Mouse (Mus musculus): Measurements from ENCODE around the gene Krtap26-1.

Gene Krtap26-1

DNA sequence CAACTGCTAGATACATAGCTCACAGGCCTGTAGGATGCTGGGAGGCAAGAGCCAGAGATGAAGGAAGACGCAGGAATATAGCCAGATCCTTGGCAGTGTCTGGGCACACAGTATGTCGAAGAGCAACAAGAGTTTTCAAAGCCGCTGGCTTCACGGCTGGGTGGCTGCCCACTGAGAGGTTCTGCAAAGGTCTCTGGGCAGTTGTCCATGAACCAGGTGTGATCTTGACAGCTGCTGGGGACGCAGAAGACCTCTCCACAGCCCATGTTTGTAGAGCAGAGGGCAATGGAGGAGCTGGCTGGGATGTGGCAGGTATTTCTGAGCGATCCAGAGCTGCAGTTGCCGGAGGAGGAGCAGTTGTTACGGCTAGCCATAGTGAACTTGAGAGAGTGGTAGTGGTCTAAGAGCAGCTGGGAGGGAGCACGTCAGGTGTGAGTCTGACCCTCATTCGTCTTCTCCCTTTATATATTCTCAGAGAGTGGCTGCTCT is at the start of gene Krtap26-1:
Krtap26-1 (minus strand) TSS at position 439 of the 489 bp plus-strand sequence.
- DNase-seq = no peak

GRCm38 (mm10) chr16:88696256-88696655 is 48.7 kb upstream of the Krtap26-1 start:
- no peak for DNase-seq

DNA sequence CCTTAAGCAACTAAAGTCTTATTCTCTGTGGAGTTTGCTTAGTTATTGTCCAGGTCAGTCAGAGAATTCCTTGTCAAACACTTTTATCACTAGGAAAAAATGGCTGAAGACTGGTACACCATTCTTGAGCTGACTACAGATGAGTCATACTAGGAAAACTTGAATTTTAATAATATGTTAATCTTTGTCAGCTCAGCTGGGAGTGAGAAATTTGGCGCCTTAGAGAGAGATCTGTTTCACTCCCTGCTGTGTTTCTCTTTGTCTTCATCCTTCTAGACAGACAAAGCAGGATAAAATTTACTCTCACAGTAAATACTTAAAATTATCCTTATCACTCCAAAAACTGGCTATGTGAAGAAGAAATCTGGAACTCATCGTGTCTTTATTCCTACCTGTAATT is 33.7 kb upstream of the Krtap26-1 start:
- no peak for DNase-seq

GRCm38 (mm10) chr16:88679099-88679498 is 31.5 kb upstream of the Krtap26-1 start:
- no peak for DNase-seq

DNA sequence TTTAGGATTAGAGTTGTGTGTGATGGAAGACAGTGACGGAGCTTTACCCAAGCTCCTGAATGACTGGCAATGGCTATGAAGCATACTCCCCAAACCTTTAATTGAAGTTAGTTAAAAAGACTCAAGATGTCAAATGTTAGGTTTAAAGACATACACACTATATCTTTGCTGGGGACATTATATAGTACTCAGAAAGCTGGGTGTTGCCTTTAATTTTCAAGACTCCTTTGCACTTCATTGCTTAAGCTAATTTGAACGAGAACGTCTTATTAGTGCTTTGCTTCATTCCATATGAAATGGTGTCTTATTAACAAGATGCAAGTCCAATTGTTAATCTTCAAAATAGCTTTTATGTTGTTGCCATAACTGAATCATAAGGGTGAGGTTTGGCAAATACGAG is 24.0 kb upstream of the Krtap26-1 start, which contains the start of gene Krtap27-1:
Krtap27-1 (minus strand) TSS at position 101 of the 400 bp plus-strand sequence.
- DNase-seq = no peak

DNA sequence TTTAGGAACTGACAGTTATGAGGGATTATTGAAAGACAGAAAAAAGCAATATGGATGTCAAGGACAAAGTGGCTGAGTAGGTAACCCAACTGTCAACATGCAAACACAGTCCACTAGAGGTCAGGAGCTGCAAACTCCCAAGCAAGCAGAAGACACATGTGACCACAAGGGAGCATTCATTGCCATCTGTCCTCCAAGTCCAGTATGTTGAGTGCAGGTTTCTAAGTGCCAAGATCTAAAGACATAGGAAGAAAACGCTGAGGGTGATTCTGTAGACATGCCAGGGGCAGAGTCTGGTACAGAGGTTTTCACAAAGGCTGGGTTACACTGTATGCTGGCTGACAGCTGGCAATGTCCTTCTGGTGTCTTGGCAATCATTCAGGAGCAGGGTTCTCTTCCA is 9.8 kb upstream of the Krtap26-1 start:
- DNase-seq = no peak

DNA sequence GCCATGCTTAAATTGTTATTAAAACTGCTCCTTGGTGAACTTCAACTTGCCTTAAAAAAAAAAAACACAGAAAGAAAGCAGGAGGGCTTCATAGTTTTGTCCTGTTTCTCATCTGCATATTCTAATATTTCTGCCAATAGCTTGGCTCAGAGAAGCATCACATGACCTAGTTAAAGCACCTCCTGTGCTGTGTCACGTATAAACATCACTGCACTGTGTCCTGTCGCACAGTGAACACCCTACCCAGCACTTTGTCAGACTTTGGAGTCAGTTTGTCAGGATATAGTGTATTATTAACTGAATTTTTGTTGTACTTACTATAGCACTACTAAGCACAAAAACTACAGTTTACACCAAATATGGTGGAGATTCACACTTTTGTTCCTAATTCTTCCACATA is 4.4 kb upstream of the Krtap26-1 start:
- DNase-seq = no peak

- no peak for DNase-seq
These were observed 3.5 kb upstream of the Krtap26-1 start for GRCm38 (mm10) chr16:88651082-88651481.

DNA sequence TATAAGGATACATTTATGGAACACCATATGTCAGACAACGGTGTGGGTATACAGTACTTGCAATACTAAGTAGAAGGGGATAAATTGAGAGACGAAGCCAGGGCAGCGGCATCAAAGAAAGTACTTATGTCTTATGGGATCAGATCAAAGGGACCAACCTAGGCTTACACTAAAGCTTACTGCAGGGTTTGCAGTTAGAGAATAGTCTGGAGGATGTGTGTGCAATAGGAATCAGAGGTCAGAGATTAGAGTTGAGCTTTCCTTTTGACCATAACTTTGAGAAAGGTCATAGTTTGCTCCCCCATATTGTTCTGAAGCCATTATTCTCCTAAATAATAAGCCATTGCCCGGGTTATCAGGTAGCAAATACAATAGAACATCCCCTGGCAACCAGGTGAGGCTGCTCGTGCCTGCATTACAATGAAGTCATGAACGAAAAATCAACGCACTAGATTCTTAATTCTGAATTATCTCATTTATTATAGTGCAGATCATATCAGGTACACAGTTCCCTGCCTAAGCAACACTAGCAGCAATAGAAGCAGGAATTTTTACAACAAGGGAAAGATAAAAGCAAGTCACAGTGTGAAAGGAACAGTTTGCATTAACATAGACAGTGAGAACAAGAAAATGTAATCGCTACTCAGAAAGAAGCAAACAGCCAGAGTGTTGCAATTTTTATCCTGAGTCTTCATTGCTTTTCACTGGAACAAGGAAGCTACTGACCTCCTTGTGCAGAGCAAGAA is 1.1 kb downstream of the Krtap26-1 start:
- no peak for DNase-seq

- no peak for DNase-seq
These were observed 7.5 kb downstream of the Krtap26-1 start for GRCm38 (mm10) chr16:88640053-88640452.

DNA sequence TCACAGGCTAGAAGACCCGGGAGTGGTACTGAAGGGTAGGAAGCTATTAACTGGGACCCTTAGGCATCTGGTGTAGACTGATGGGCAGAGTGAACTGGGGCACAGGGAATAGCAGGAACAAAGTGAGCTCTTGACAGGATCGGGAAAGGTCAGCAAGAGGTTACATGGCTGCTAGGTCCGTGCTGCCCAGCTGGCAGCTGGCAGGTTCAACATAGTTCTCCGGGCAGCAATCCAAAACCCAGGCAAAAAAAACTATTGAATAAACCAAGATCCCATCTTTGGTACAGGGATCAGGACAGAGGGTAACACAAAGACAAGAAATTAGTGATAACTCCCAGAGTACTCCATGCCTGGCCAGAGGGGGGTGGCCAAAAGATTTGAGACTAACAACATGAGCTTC is 12.5 kb downstream of the Krtap26-1 start:
- DNase-seq = peak; percentile 84

- DNase-seq = no peak
These were observed 16.1 kb downstream of the Krtap26-1 start for GRCm38 (mm10) chr16:88631474-88631873.

GRCm38 (mm10) chr16:88627566-88627965 is 20.0 kb downstream of the Krtap26-1 start, which contains the start of gene 2310079G19Rik:
Gene 2310079G19Rik, minus strand, starts transcription at chr16:88627666.
- no peak for DNase-seq

DNA sequence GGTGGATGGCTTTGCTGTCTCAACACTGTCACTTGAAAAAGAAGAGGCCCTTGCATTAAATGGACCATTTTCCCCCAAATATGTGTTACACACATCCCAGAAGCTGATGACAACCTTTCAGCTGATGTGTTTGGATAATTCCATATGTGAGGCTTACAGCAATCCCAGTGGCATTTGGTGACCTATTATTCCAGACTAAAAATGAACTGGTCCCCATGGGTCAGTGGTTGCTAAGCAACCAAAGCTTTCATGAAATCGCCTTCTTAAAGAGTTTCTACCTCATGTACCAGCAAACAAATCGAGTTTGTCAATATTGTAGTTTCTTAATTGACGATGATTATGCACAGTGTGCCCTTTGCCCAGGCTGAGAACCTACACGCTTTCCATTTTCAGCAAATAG is 34.9 kb downstream of the Krtap26-1 start:
- no peak for DNase-seq

DNA sequence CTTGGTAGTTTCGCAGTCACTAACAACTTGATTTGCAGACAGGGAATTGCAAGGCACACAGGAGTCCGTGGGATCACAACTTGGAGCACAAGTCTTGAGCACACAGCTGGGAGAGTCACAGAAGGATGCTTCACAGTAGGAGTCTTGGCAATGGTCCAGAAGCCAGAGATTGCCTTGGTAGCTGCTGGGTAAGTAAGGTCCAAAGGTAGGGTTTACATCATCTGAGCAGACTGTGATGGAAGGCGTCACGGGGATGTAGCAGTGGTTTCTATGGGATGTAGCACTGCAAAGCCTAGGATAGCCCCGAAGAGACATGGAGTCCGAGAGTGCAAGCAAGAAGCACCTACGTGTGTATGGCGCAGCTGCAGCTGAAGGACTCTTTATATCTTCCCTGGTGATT is 35.7 kb downstream of the Krtap26-1 start, which contains the start of gene Krtap24-1:
Krtap24-1 (minus strand) TSS at position 358 of the 400 bp plus-strand sequence.
- no peak for DNase-seq

GRCm38 (mm10) chr16:88604570-88604969 is 43.0 kb downstream of the Krtap26-1 start:
- DNase-seq = no peak

- no peak for DNase-seq
These were observed 45.1 kb downstream of the Krtap26-1 start for GRCm38 (mm10) chr16:88602464-88602863.

GRCm38 (mm10) chr16:88600303-88600702 is 47.3 kb downstream of the Krtap26-1 start:
- DNase-seq = no peak

DNA sequence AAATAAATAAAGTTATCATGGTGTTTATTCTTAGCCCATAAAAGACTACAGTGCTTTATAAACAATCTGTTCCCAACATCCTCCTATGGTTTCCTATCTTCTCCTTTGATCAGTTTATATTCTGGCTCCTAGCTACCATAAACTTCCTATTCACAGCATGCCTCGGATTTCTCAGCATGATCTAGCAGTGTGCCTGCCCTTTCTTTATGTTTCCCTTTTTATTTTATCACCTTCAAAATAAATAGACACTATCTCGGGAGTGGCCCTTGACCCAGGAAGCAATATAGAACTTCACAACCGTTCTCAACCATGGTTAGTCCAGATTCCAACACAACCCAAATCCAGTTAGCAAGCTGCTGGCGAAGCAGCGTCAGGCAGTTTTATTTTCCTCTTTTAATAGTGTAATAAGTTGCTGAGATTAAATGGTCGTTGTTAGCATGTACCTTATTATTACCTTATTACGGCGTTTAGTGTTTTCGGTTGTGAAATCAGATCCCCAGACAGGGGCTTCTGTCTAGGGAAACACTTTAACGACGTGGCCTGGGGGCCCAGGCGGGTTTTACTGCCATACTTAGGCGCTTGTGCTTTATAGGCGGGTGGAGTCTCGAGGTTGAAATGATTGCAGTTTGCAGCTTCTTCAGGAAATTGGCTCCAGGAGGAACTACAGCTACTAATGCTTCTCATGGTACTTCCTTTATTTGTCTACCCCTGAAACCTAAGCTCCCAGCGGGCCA is 47.9 kb downstream of the Krtap26-1 start:
- DNase-seq = no peak

Data from heart, adult 11 months (tissue).